Mouse (Mus musculus) heart, embryonic 10.5 days (tissue): Measurements from ENCODE around the gene Ppp1r10. TPM values are rescaled to one million over a fixed set of nuclear protein-coding genes. Genes with fewer than 3 reads are reported as not detected.

Experiments
- DNase-seq: peaks from one replicate; pipeline ENCODE4 v3.0.0-alpha.2; 2017; ENCODE audit warnings: low spot score
- H3K27ac ChIP-seq: fragments of 300-500 bp; sonication (generic); 2 replicates; pipeline ENCODE4 v1.5.1; 2016; ENCODE audit warnings: mild to moderate bottlenecking
- H3K27me3 ChIP-seq: fragments of 300-500 bp; sonication (generic); 2 replicates; pipeline ENCODE4 v1.6.1; 2016; ENCODE audit warnings: mild to moderate bottlenecking; ENCODE audit not compliant: poor library complexity, insufficient read depth, severe bottlenecking
- H3K36me3 ChIP-seq: fragments of 300-500 bp; sonication (generic); 2 replicates; pipeline ENCODE4 v1.6.1; 2016; ENCODE audit warnings: mild to moderate bottlenecking, moderate library complexity
- H3K4me1 ChIP-seq: fragments of 300-500 bp; sonication (generic); 2 replicates; pipeline ENCODE4 v1.6.1; 2016; ENCODE audit warnings: mild to moderate bottlenecking
- H3K4me3 ChIP-seq: fragments of 300-500 bp; sonication (generic); 2 replicates; pipeline ENCODE4 v1.5.1; 2016; ENCODE audit warnings: mild to moderate bottlenecking, moderate library complexity
- H3K9me3 ChIP-seq: fragments of 300-500 bp; sonication (generic); 2 replicates; pipeline ENCODE4 v1.6.1; 2016; ENCODE audit warnings: mild to moderate bottlenecking, moderate library complexity
- WGBS: fragments of 180-500 bp; shearing (Covaris S2); methylation state at CpG from one replicate; pipeline ENCODE4 v1.1.7; 2016; 5-methylcytosine and 5-hydroxymethylcytosine counted together
- polyA plus RNA-seq: library from polyadenylated mRNA; unstranded; fragments of >200 nt; fragmentation: Nextera tagmentation; extraction: Ambion mirVana; gene quantifications from 2 replicates; pipeline ENCODE4 v1.2.1, GENCODE M21; 2016

Gene Ppp1r10
- polyA plus RNA-seq, 1 experiment from 2014 or later = 45.2 TPM

DNA sequence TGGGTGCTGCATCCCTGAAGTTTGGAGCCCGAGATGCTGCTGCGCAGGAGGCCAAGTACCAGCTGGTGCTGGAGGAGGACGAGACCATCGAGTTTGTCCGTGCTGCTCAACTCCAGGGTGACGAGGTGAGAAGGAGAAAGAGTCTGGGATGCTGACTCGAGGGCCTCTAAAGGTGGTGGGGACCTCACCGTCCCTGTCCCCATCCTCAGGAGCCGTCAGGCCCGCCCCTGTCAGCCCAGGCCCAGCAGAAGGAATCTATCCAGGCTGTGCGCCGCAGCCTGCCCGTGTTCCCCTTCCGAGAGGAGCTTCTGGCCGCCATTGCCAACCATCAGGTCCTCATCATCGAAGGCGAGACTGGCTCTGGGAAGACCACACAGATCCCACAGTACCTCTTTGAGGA lies 33.3 kb upstream of the Ppp1r10 start:
- 92% methylated on average over 17 of the region's 17 CpGs for WGBS
- Histone ChIP-seq H3K9me3 (no peaks in the 10 kb centered on the region), H3K4me1 (peaks cover 12% of the 10 kb centered on the region), H3K27me3 (no peaks in the 10 kb centered on the region), H3K4me3 (peak overlapping the region; percentile 12; the same call in 1 of the 2 replicates), H3K27ac (no peak overlapping the region), H3K36me3 (peaks cover 65% of the 10 kb centered on the region)
- DNase-seq = no peak

DNA sequence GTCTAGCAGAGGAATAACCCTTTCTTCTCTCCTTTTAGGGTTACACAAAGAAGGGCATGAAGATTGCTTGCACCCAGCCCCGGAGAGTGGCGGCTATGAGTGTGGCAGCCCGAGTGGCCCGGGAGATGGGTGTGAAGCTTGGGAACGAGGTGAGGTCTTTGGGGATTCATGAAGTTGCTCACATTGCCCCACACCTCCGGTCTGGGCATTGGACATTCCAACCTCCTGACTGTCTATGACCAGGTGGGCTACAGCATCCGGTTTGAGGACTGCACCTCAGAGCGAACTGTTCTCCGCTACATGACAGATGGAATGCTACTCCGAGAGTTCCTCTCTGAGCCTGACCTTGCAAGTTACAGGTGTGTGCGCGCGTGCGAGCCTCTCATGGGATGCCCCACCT lies 32.5 kb upstream of the Ppp1r10 start:
- 94% methylated on average over 14 of the region's 14 CpGs for WGBS
- Histone ChIP-seq H3K9me3 (no peaks in the 10 kb centered on the region), H3K27ac (no peak overlapping the region), H3K36me3 (peaks cover 74% of the 10 kb centered on the region), H3K27me3 (no peaks in the 10 kb centered on the region), H3K4me1 (peaks cover 12% of the 10 kb centered on the region), H3K4me3 (no peak overlapping the region)
- no peak for DNase-seq

- H3K27me3 ChIP-seq = no peaks in the 10 kb centered on the region
- H3K4me1 ChIP-seq = no peaks in the 10 kb centered on the region
- WGBS = 87% methylated on average over 14 of the region's 17 CpGs
- H3K27ac ChIP-seq = no peak overlapping the region
- H3K36me3 ChIP-seq = peaks cover 99% of the 10 kb centered on the region
- H3K9me3 ChIP-seq = no peaks in the 10 kb centered on the region
- no peak for DNase-seq
- no peak overlapping the region for H3K4me3 ChIP-seq
Observed at GRCm38 (mm10) chr17:35887725-35888124, 28.5 kb upstream of the Ppp1r10 start.

DNA sequence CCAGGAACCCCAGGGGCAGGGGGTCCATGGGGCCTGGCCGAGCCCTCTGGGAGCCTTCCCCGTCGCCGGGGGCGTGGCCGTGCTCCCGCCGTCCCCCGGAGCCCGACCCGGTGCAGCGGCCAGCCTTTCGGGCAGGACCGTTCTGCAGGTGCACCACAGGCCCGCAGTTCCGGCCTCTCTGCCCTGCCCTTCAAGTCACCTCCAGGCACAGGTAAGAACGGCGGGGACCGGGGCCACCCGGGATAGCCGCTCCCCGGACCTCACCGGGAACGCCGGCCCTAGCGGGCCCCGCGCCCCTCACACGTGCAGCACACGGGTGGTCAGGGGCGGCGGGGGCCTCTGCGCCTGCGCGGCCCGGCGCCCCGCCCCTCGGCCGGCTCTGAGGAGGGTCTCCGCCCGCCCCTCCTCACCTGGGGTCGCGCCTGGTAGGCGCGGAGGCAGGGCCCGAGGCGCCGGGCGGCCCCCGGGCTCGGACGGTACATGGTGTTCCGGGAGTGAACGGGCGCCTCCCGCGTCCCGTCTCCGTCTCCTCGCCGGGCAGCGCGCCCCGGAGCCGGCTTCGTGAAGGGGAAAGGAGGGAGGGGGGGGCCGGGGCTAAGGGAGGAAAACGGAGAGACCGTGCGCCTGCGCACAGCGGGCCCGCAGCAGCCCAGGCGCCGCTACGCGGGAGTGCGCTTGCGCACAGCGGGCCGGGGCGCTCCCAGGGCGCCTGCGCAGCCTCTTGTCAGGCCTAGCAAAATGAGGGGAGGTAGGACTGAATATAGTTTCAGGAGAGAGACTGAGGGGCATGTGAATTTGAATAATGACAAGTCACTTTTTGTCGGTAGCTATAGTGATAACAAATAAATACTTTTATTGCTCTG lies 19.2 kb upstream of the Ppp1r10 start, which contains the start of gene 2310061I04Rik:
Gene 2310061I04Rik (minus strand): TSS at position 651 of the 863 bp plus-strand sequence.
- peaks cover 18% of the 10 kb centered on the region for H3K4me1 ChIP-seq
- no peaks in the 10 kb centered on the region for H3K9me3 ChIP-seq
- H3K27me3 ChIP-seq = no peaks in the 10 kb centered on the region
- peak; percentile 93 for DNase-seq
- under 1% methylated on average over 67 of the region's 86 CpGs for WGBS
- peak within 1 kb of the TSS; percentile 98 for H3K27ac ChIP-seq
- peaks cover 62% of the 10 kb centered on the region for H3K36me3 ChIP-seq
- peak within 1 kb of the TSS; percentile 75 for H3K4me3 ChIP-seq

GRCm38 (mm10) chr17:35897644-35898573 lies 18.3 kb upstream of the Ppp1r10 start:
- peak; percentile 83 for DNase-seq
- 40% methylated on average over 23 of the region's 23 CpGs for WGBS
- Histone ChIP-seq H3K27ac (peak overlapping the region; percentile 98), H3K9me3 (no peaks in the 10 kb centered on the region), H3K36me3 (peaks cover 57% of the 10 kb centered on the region), H3K4me1 (peaks cover 18% of the 10 kb centered on the region), H3K4me3 (peak overlapping the region; percentile 75), H3K27me3 (no peaks in the 10 kb centered on the region)

- no peak overlapping the region for H3K27ac ChIP-seq
- 69% methylated on average over 3 of the region's 3 CpGs for WGBS
- peaks cover 57% of the 10 kb centered on the region for H3K36me3 ChIP-seq
- DNase-seq = no peak
- H3K9me3 ChIP-seq = no peaks in the 10 kb centered on the region
- H3K27me3 ChIP-seq = no peaks in the 10 kb centered on the region
- peaks cover 17% of the 10 kb centered on the region for H3K4me1 ChIP-seq
- H3K4me3 ChIP-seq = no peak overlapping the region
Observed at GRCm38 (mm10) chr17:35900636-35901035, 15.6 kb upstream of the Ppp1r10 start.

- peaks cover 3% of the 10 kb centered on the region; the same call in 1 of the 2 replicates for H3K4me1 ChIP-seq
- no peak for DNase-seq
- no peak overlapping the region for H3K27ac ChIP-seq
- H3K27me3 ChIP-seq = no peaks in the 10 kb centered on the region
- H3K36me3 ChIP-seq = peaks cover 80% of the 10 kb centered on the region
- H3K4me3 ChIP-seq = no peak overlapping the region
- 85% methylated on average over 9 of the region's 9 CpGs for WGBS
- H3K9me3 ChIP-seq = no peaks in the 10 kb centered on the region
Observed at GRCm38 (mm10) chr17:35903343-35903991, 12.8 kb upstream of the Ppp1r10 start.

DNA sequence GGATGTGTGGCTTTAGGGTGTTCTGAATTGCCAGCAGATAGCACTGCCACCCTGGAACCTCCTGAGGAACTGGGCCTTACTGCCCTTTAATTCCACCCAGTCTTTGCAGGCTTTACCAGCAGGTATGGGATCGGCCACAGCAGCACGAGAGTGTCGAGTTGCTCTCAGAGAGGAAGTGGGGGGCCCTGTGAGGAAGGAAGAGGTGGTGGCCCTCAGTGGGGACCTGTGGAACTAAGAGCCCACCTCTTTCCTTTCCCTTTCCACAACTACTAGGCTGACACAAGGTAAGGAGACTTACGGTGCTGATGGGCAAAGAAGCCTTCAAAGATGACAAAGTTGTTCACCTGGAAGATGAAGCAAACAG lies 12.3 kb upstream of the Ppp1r10 start:
- H3K27me3 ChIP-seq = no peaks in the 10 kb centered on the region
- no peaks in the 10 kb centered on the region for H3K9me3 ChIP-seq
- peaks cover 80% of the 10 kb centered on the region for H3K36me3 ChIP-seq
- no peak for DNase-seq
- peaks cover 8% of the 10 kb centered on the region for H3K4me1 ChIP-seq
- no peak overlapping the region for H3K4me3 ChIP-seq
- H3K27ac ChIP-seq = no peak overlapping the region
- 77% methylated on average over 4 of the region's 4 CpGs for WGBS

DNA sequence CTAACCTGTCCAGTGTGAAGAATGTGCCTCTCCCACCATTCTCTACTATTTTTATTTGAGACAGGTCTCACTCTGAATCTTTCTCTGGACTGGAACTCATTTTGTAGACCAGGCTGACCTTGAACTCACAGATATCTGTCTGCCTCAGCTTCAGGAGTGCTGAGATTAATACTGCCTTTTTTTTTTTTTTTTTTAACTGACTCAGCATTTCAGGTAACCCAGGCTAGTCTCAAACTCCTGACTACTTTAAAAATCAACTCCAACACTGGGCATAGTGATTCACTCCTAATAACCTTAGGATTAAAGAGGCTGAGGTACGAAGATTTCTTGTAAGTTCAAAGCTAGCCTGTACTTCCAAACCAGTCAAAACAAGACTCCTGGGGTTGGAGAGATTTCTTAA lies 10.6 kb upstream of the Ppp1r10 start:
- H3K4me3 ChIP-seq = no peak overlapping the region
- no peak for DNase-seq
- no peak overlapping the region for H3K27ac ChIP-seq
- H3K27me3 ChIP-seq = no peaks in the 10 kb centered on the region
- H3K36me3 ChIP-seq = peaks cover 64% of the 10 kb centered on the region
- 91% methylated on average over 1 of the region's 1 CpGs for WGBS
- H3K9me3 ChIP-seq = no peaks in the 10 kb centered on the region
- H3K4me1 ChIP-seq = peaks cover 18% of the 10 kb centered on the region

DNA sequence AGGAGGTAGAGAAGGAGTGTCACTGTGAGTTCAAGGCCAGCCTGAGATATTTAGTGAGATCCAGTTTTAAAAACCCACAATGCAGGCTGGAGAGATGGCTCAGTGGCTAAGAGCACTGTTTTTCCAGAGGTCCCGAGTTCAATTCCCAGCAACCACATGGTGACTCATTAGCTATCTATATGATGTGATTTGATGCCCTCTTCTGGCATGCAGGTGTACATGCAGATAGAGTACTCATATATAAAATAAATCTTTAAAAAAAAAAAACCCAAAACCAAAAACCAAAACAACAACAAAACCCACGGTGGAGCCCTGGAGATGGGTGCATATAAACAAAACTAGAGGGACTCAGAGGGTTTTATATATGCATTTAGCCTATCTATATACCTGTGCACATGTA lies 8.6 kb upstream of the Ppp1r10 start:
- Histone ChIP-seq H3K9me3 (no peaks in the 10 kb centered on the region), H3K4me3 (no peak overlapping the region), H3K4me1 (peaks cover 18% of the 10 kb centered on the region), H3K27ac (no peak overlapping the region), H3K27me3 (no peaks in the 10 kb centered on the region), H3K36me3 (peaks cover 65% of the 10 kb centered on the region)
- DNase-seq = no peak
- WGBS = 86% methylated on average over 2 of the region's 2 CpGs

DNA sequence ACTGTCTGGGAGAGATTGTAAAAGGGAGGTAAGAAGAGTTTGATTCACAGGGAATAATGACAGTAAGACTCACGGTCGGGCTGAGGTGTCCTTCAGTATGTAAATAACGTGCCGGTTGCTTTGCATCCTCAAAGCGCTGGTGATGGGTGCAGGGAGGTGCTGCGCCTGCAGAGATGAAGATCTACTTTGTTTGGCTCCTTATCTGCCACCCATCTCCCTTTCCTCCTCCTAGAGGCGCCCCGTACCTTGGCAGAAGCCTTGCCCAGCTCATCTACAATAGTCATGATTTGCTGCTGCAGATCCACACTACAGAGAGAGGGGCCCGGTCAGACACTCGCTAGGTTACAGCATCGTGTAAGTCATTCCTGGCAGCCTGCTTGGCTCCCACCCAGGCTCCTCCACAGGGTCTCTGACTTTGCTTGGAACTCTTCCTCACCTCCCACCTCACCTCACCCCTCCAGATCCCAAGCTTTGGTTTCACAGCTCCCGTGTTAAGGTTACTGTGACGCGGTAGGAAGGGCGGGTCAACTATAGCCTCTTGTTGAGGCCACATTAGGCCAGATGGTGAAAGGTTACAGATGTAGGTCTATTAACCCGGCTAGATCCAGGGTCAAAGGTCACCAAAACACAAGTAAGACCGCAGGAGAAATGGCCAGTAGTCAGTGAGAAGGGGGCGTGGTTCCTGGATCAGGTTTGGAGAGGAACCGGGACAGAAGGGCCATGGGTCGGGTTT lies 6.9 kb upstream of the Ppp1r10 start:
- peaks cover 67% of the 10 kb centered on the region for H3K36me3 ChIP-seq
- WGBS = 24% methylated on average over 20 of the region's 20 CpGs

DNA sequence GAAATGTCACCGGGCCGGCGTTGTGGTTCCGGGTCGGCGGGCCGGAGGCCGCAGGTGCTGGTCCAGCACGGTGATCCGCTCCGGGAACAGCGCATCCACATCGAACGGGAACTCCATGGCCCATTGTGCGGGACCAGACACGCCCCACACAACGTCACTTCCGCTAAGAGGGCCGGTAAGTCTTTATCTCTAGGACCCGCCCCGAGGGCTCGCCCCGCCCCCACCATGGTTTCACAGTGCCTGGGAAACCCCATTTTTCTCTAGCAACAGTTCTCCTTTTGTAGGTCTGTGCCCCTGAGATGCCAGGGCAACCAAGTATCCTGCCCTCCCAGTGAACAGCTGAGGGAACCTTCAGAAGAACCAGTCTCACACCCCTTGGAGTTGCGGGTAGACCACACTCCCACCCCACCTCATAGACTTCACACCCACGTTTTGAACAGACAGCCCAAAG lies 6.3 kb upstream of the Ppp1r10 start, which contains the start of gene Atat1:
Gene Atat1 (minus strand): TSS at position 157 of the 451 bp plus-strand sequence.
- Histone ChIP-seq H3K27me3 (no peaks in the 10 kb centered on the region), H3K4me3 (peak within 1 kb of the TSS; percentile 88), H3K9me3 (no peaks in the 10 kb centered on the region), H3K27ac (peak within 1 kb of the TSS; percentile 93), H3K4me1 (peaks cover 21% of the 10 kb centered on the region), H3K36me3 (peaks cover 65% of the 10 kb centered on the region)
- peak; percentile 98 for DNase-seq
- WGBS = 3% methylated on average over 25 of the region's 25 CpGs

More for the DNA sequence above, 6.9 kb upstream of the Ppp1r10 start:
- Histone ChIP-seq H3K27me3 (no peaks in the 10 kb centered on the region), H3K4me3 (peak overlapping the region; percentile 88), H3K27ac (peak overlapping the region; percentile 93), H3K4me1 (peaks cover 18% of the 10 kb centered on the region), H3K9me3 (no peaks in the 10 kb centered on the region)
- no peak for DNase-seq
